Mouse (Mus musculus) thymus, adult 2 months (tissue): ENCODE measurements around the gene Rsph10b.

ENCODE experiments used
- CTCF ChIP-seq: fragments of 200-500 bp; IDR thresholded peaks from 2 replicates; pipeline ENCODE4 v1.5.1; 2012; ENCODE audit warnings: mild to moderate bottlenecking, control low read depth, low read length, moderate library complexity, borderline replicate concordance; ENCODE audit not compliant: control insufficient read depth, poor library complexity, insufficient read depth; ENCODE audit errors: extremely low read depth
- POLR2A ChIP-seq: fragments of 200-500 bp; IDR thresholded peaks from 2 replicates; pipeline ENCODE4 v1.6.1; 2012; ENCODE audit warnings: mild to moderate bottlenecking, low read length, control low read depth, moderate library complexity; ENCODE audit not compliant: control insufficient read depth, poor library complexity, insufficient read depth; ENCODE audit errors: extremely low read depth

- TF ChIP-seq CTCF, result no peak
- no peak for TF ChIP-seq POLR2A
Measured at GRCm38 (mm10) chr5:143975631-143975933, 42.7 kb downstream of the Rsph10b start.
